Mouse (Mus musculus) neural tube, embryonic 10.5 days (tissue): Measurements from ENCODE around the gene Vmn1r46.
"Not testable (repeated sequence)": the region's sequence is repeated elsewhere in the genome, so short reads cannot be mapped to it uniquely, and the experiment has no call there.

ENCODE experiments used
- DNase-seq: peaks from one replicate; pipeline ENCODE4 v3.0.0-alpha.2; 2017; ENCODE audit warnings: low spot score; ENCODE audit errors: extremely low spot score

The Vmn1r46 gene

DNA sequence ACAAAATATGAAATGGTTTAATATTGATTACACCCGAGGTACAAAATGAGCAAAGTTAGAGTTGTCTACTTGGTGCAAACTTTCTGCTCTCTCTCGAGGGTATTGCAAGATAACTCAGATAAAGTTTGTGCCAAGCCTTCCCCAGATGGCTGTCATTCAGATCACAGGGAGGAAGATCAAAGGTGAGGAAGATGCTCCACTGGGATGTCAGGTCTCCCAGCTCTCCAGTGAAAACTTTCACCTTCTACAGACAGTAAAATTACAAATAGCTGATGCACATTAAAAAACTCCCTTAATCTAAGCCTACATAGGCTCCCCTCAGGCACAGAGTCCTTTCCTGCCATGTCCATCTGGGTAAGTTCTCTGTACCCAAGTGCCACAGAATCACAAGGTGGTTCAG lies at the start of gene Vmn1r46:
Vmn1r46 (plus strand) TSS at position 301 of the 400 bp plus-strand sequence.
- no peak for DNase-seq

- not testable (repeated sequence) for DNase-seq
These were observed 28.6 kb upstream of the Vmn1r46 start, which contains the start of gene Vmn1r45 for GRCm38 (mm10) chr6:89940498-89940897. Gene Vmn1r45, minus strand, starts transcription at chr6:89940598.

DNA sequence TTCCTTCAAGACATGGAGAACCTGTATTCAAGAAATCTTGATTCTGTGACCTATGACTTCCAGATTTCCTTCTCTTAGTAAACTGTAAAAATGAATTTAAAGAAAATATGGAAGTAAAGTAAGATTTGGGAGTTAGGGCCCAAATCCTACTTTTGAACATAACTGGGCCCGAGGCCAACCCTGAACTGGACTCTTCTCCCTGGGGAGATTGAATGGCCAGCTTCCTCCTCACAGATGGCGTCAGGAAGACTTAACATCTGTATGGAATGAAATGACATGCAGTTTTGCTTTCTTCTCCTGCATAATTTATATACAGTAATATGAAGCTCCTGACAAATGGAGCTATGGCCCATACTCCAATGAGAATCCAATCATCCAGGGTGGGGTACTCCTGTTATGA lies 28.2 kb upstream of the Vmn1r46 start:
- no peak for DNase-seq

GRCm38 (mm10) chr6:89953556-89953955 lies 15.6 kb upstream of the Vmn1r46 start:
- DNase-seq = no peak

DNA sequence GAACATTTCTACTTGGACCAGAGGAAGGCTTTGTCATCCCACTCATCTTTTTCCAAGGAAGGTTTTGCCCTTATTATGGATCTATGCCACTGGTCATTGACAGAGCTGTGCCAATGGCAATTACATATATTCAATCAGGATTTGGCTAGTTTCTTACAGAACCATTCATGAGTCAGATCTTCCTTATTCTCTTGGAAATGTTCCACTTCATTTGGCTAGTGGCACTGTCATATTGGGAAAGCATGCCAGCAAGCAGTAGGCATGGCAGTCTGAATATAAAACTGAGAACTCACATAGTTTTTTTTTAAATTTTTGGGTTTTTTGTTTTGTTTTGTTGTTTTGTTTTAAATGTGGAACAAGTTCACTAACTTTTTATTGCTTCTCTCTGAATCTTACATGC lies 2.8 kb upstream of the Vmn1r46 start:
- DNase-seq = no peak

- DNase-seq = no peak
These were observed 16.9 kb downstream of the Vmn1r46 start for GRCm38 (mm10) chr6:89985989-89986388.

- not testable (repeated sequence) for DNase-seq
These were observed 46.7 kb downstream of the Vmn1r46 start, which contains the start of gene Vmn1r47 for GRCm38 (mm10) chr6:90015847-90016246. Gene Vmn1r47, plus strand, starts transcription at chr6:90016147.
